Mouse (Mus musculus) cerebellum, adult 2 months (tissue): ENCODE data around the gene Gm9767.

ENCODE experiments used
- CTCF ChIP-seq: fragments of 200-500 bp; IDR thresholded peaks from 2 replicates; pipeline ENCODE4 v1.5.1; 2011; ENCODE audit warnings: low read depth, mild to moderate bottlenecking, control low read depth, low read length, moderate library complexity, borderline replicate concordance; ENCODE audit not compliant: insufficient read depth
- POLR2A ChIP-seq: fragments of 200-500 bp; IDR thresholded peaks from 2 replicates; pipeline ENCODE4 v1.6.1; 2011; ENCODE audit warnings: low read length, control low read depth, borderline replicate concordance; ENCODE audit not compliant: insufficient read depth

- TF ChIP-seq CTCF (no peak), POLR2A (no peak)
These were observed 41.7 kb downstream of the Gm9767 start for GRCm38 (mm10) chr10:26119822-26120183.
